Mouse (Mus musculus) urinary bladder, postnatal 10 days (tissue): ENCODE measurements around the gene Cd200r3.

Experiments
- DNase-seq: peaks from one replicate; pipeline ENCODE4 v3.0.0; 2022; ENCODE audit warnings: low spot score

The Cd200r3 gene

GRCm38 (mm10) chr16:44943468-44943867 is at the start of gene Cd200r3:
TSS of gene Cd200r3 (plus strand) at chr16:44943678.
- DNase-seq: no peak

DNA sequence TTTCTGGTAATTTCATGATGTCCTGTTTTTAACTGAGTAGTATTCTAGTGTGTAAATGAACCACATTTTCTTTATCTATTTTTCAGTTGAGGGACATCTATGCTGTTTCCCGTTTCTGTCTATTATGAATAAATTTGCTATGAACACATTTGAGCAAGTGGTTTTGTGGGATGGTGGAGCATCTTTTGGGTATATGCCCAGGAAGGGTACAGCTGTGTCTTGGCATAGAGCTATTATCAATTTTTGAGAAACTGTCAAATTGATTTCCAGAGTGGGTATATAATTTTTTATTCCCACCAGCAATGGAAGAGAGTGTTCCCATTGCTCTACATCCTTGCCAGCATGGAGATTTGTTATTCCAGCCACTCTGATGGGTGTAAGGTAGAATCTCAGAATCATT is 11.5 kb upstream of the Cd200r3 start:
- no peak for DNase-seq

DNA sequence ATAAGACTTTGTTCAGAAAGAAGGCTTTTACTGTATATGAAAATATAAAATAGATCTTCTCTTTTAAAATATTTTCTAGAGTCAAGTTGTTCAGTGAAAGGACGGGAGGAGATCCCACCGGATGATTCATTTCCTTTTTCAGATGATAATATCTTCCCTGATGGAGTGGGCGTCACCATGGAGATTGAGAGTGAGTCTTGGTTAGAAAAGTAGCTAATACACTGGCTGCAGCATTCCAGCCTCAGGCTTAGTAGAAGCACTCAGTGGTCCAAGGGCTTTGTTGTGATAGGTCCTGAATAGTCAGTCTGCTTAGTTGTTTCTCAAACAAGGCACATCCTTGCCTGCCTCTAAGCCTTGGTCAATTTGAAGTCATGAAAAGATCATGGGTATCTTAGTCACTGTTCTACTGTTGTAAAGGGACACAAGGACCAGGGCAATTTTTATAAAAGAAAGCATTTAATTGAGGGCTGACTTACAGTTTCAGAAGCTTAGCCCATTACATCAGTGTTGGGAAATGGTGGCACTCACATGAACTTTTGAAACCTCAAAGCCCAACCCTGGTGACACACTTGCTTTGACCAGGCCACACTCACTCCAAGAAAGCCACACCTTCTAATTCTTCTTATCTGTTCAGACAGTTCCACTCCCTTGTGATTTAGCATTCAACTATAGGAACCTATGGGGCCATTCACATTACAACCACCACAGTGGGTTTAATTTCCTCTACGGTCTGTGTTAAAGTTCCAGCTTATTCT is 8.1 kb downstream of the Cd200r3 start:
- DNase-seq: no peak

DNA sequence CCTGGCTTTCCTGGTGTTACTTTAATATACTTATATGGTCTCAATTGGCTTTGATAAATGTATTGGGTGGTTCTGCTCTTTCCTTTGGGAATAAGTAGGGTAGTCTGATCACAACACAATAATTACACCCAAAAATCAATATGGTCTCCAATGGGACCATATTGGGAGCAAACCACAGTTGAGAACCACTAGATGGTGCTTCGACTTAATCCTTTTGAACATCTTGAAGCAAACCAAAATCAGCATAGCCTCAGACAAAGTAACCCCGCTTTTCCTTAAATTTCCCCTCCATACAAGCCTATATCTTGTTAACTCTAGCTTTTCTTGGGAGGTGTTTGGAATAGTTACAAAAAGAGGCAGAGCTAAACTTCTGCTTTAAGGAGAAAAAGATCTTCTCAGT is 18.8 kb downstream of the Cd200r3 start:
- DNase-seq: no peak

DNA sequence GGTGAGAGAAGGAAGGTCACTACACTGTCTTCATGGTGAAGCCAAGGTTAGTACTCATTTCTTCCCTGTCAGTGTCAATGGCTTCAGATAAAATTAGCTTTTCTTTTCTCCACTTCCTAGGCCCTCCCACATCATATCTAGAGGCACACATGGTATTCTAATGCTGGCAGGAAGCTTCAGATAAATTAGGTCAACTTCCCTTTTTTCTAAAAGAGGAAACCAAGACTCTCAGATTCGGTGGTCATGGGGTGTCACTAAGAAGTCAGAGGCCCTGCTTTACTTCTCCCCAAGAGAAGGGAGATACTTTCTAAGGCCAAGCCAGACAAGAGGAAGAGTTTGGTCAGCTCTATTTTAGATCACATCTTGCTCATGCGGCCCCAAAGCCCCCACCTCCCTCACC is 19.3 kb downstream of the Cd200r3 start:
- no peak for DNase-seq

DNA sequence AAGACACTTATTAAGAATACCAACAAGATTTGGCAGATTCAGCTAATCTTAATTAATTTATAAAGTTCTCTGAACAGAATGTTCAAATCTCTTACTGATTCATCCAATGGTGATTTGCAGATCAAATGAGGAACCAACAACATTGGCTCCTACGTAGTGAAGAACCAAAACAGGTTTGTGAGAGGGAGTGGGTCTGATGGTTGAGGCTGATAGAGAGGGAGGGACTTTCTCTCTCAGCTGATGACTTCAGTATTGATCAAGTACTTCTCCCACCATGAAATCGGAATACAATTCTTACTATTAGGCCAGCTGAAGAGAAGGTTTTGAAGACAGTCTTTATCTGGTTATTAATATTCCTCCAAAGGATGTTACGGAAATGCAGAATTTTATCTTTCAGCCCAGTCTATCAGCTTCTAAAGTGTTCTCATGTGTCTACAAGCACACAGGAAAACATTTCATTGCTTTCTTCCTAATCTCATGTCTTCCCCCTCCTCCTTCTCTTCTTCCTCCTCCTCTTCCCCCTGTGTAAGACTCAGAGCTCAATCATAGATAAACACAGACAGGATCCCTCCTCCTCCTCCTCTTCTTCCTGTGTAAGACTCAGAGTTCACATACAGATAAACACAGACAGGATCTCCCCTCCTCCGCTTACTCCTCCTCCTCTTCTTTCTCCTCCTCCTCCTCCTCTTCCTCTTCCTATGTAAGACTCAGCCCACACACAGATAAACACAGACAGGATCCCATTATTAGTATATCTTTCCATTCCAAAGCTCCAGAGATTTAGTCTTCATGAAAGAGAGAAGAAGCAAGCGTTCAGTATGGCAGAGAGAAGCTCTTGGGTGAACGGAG is 21.3 kb downstream of the Cd200r3 start:
- DNase-seq: no peak

GRCm38 (mm10) chr16:44965428-44965827 is 21.9 kb downstream of the Cd200r3 start:
- no peak for DNase-seq

DNA sequence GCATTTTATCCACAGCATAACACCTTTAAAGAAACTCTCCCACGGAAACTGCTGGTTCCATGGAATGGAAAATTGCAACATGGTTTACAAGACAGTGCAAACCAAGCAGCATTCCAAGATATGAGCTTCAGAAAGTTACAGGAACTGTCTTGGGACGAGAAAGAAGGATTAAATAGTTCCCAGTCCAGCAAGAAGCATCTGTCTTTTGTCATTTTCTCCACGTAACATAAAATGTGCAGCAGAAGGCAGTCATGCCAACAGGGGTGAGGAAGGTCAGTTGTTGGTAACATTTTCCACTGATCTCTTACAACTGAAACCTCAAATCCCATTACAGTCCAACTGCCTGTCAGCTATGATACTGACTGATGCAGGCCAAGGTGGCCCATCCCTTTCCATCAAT is 22.4 kb downstream of the Cd200r3 start:
- DNase-seq: no peak

- no peak for DNase-seq
These were observed 23.4 kb downstream of the Cd200r3 start for GRCm38 (mm10) chr16:44966891-44967290.

DNA sequence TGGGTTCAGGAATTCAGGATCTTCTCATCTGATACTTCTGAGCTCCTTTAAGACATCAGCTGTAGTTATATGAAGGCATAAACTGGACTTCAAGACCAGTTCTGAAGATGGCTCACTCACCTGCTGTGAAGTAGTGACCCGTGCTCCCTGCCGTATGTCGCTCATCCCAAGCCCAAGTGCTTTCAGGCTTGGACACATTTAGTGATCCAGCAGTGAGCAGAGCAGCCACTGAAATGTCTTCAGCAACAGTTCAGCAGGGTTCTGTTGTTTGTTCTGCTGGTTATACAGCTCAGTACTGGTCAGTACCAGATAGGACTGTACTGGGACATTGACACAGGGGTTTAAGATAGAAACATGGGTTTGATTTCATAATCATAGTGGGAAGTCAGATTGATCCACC is 24.6 kb downstream of the Cd200r3 start:
- DNase-seq: no peak

DNA sequence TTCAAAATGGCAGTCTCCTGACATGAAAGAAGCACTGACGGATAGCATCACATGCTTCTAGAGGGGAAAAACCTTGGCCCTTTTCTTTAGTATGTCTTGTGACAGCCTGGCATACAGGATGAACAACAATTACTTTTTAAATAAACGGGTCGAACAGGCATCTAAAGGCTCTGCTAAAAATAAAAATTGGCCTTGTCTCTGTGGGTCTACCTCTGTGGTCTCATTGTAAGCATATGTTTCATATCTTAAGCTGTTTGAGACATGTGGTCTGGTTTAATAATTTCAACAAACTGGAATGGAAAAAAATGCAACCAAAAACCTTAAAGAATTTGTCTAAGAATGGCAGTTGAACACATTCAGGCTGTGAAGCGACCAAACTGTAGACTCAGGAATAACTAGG is 27.4 kb downstream of the Cd200r3 start:
- DNase-seq: no peak

DNA sequence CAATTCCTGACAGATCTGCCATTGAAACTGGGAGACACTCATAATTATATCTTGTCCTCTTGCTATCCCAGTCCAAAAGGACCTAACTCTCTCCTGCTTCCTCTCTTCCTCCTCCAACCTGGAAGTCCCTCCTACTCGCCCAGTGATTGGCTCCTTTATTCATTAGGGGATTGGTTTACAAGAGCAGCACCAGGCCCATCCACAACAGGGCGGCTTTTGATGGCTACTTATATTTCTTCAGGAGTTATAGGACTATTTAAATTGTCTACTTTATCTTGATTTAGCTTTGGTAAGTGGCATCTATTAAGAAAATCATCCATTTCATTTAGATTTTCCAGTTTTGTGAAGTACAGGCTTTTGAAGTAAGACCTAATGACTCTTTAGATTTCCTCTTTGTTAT is 30.6 kb downstream of the Cd200r3 start:
- no peak for DNase-seq

DNA sequence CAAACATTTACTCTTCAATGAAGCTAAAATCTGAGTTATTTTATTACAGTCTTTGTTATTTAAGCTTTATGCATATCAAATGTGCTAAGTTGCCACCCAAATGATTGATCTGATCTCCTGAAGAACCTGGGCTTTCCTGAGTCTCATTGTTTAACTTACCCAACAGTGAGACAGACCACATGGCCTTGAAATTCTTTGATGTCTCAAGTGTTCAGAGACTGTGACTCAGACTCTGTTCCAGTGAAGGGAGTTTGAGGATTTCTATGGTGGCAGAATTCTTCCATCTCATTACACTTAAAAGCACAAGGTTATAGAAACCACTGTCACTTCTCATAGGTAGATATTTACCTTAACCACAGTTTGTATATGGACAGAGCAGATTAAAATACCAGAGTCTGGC is 32.6 kb downstream of the Cd200r3 start:
- DNase-seq: no peak

- DNase-seq: no peak
These were observed 33.6 kb downstream of the Cd200r3 start for GRCm38 (mm10) chr16:44976892-44977633.

DNA sequence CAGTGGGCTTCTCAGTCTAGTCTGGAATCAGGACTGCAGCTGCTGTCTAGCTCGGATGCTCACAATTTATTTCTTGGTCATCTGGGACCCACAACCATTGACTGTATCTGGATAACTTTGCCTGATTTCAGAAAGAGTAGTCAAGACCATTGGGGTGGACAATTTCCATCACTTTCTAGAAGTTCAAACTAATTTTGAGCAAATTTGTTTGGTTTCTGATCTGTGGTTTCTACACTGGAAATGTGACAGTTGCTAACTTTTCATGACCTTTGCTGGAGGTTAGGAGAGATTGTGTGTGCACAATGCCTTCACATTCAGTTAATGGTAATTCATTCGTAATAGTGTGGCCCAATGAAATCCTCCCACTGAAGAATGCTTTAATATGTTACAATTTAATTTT is 34.7 kb downstream of the Cd200r3 start:
- no peak for DNase-seq

- no peak for DNase-seq
These were observed 35.9 kb downstream of the Cd200r3 start for GRCm38 (mm10) chr16:44979355-44979896.

- DNase-seq: no peak
These were observed 39.5 kb downstream of the Cd200r3 start for GRCm38 (mm10) chr16:44982972-44983371.

- no peak for DNase-seq
These were observed 40.0 kb downstream of the Cd200r3 start for GRCm38 (mm10) chr16:44983379-44984060.

- no peak for DNase-seq
These were observed 40.6 kb downstream of the Cd200r3 start for GRCm38 (mm10) chr16:44984111-44984510.

- no peak for DNase-seq
These were observed 41.4 kb downstream of the Cd200r3 start for GRCm38 (mm10) chr16:44984925-44985324.

GRCm38 (mm10) chr16:44986029-44986428 is 42.6 kb downstream of the Cd200r3 start:
- no peak for DNase-seq
